Mouse (Mus musculus): ENCODE measurements around the gene 4921524J17Rik. TPM values are rescaled to one million over a fixed set of nuclear protein-coding genes. Genes with fewer than 3 reads are reported as not detected.

The 4921524J17Rik gene
- total RNA-seq (2022) = 10 to 100 TPM in 3 of 4 experiments, 1 to 10 TPM in 1; 9.8 to 12.3 (median 11.4) TPM

GRCm38 (mm10) chr8:85432168-85433016 lies at the start of gene 4921524J17Rik:
Gene 4921524J17Rik, minus strand, starts transcription at chr8:85432833.
- peak; percentile 94 to 96 for DNase-seq (ENCODE audit: low spot score in 2 of 2)

- DNase-seq (ENCODE audit: low spot score in 2 of 2) = peak; percentile 38 to 50
Observed at GRCm38 (mm10) chr8:85482427-85482826, 49.8 kb upstream of the 4921524J17Rik start.

GRCm38 (mm10) chr8:85481900-85482299 lies 49.3 kb upstream of the 4921524J17Rik start:
- DNase-seq (ENCODE audit: low spot score in 2 of 2) = no peak

GRCm38 (mm10) chr8:85479710-85480109 lies 47.1 kb upstream of the 4921524J17Rik start:
- DNase-seq (ENCODE audit: low spot score in 2 of 2) = no peak

GRCm38 (mm10) chr8:85478397-85478796 lies 45.8 kb upstream of the 4921524J17Rik start:
- DNase-seq (ENCODE audit: low spot score in 2 of 2) = no peak

- no peak for DNase-seq (ENCODE audit: low spot score in 2 of 2)
Observed at GRCm38 (mm10) chr8:85476970-85477545, 44.4 kb upstream of the 4921524J17Rik start.

GRCm38 (mm10) chr8:85474924-85475323 lies 42.3 kb upstream of the 4921524J17Rik start:
- no peak for DNase-seq (ENCODE audit: low spot score in 2 of 2)

- no peak for DNase-seq (ENCODE audit: low spot score in 2 of 2)
Observed at GRCm38 (mm10) chr8:85473246-85473645, 40.6 kb upstream of the 4921524J17Rik start.

- DNase-seq (ENCODE audit: low spot score in 2 of 2) = no peak
Observed at GRCm38 (mm10) chr8:85472800-85473199, 40.2 kb upstream of the 4921524J17Rik start.

- DNase-seq (ENCODE audit: low spot score in 2 of 2) = no peak
Observed at GRCm38 (mm10) chr8:85470753-85471152, 38.1 kb upstream of the 4921524J17Rik start.

- DNase-seq (ENCODE audit: low spot score in 2 of 2) = no peak
Observed at GRCm38 (mm10) chr8:85466056-85466455, 33.4 kb upstream of the 4921524J17Rik start.

GRCm38 (mm10) chr8:85464316-85464715 lies 31.7 kb upstream of the 4921524J17Rik start:
- no peak for DNase-seq (ENCODE audit: low spot score in 2 of 2)

GRCm38 (mm10) chr8:85462441-85462840 lies 29.8 kb upstream of the 4921524J17Rik start:
- DNase-seq (ENCODE audit: low spot score in 2 of 2) = no peak

GRCm38 (mm10) chr8:85461377-85461776 lies 28.7 kb upstream of the 4921524J17Rik start:
- no peak for DNase-seq (ENCODE audit: low spot score in 2 of 2)

- DNase-seq (ENCODE audit: low spot score in 2 of 2) = peak in 1 of 2 experiments; percentile 24
Observed at GRCm38 (mm10) chr8:85460804-85461203, 28.2 kb upstream of the 4921524J17Rik start.

GRCm38 (mm10) chr8:85459582-85459981 lies 26.9 kb upstream of the 4921524J17Rik start:
- DNase-seq (ENCODE audit: low spot score in 2 of 2) = no peak

GRCm38 (mm10) chr8:85456536-85456935 lies 23.9 kb upstream of the 4921524J17Rik start:
- peak in 1 of 2 experiments; percentile 65 for DNase-seq (ENCODE audit: low spot score in 2 of 2)

GRCm38 (mm10) chr8:85454750-85455149 lies 22.1 kb upstream of the 4921524J17Rik start:
- no peak for DNase-seq (ENCODE audit: low spot score in 2 of 2)

- DNase-seq (ENCODE audit: low spot score in 2 of 2) = no peak
Observed at GRCm38 (mm10) chr8:85453256-85453655, 20.6 kb upstream of the 4921524J17Rik start.

- DNase-seq (ENCODE audit: low spot score in 2 of 2) = no peak
Observed at GRCm38 (mm10) chr8:85452328-85452727, 19.7 kb upstream of the 4921524J17Rik start.

- no peak for DNase-seq (ENCODE audit: low spot score in 2 of 2)
Observed at GRCm38 (mm10) chr8:85450335-85450734, 17.7 kb upstream of the 4921524J17Rik start.

- DNase-seq (ENCODE audit: low spot score in 2 of 2) = no peak
Observed at GRCm38 (mm10) chr8:85445936-85446685, 13.5 kb upstream of the 4921524J17Rik start.

Data from layer of hippocampus, adult 8-10 months (tissue).